Mouse (Mus musculus) right cerebral cortex, postnatal 4 days (tissue): ENCODE measurements around the gene Rex2.
"Not testable (repeated sequence)": the region's sequence is repeated elsewhere in the genome, so short reads cannot be mapped to it uniquely, and the experiment has no call there.

Experiments used
- DNase-seq: peaks from one replicate; pipeline ENCODE4 v3.0.0-alpha.2; 2022

The Rex2 gene

DNA sequence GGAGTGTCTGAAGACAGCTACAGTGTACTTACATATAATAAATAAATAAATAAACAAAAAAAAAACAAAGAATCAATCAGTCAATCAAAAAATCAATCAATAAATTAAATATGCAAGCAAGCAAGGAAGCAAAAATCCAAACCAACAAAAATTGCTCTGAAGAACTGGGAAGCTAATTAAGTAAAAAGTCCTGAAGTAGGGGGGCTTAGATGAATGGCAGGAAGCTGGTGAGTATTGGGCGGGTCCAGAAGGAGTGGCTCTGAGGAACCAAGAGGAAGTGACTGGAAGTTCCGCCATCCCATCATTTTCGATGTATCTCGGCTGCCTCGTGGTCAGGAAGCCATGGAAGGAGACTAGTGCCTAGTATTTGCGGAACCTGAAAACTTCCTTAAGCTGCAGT, at the start of gene Rex2:
TSS of gene Rex2 (plus strand) at position 301 of the 400 bp plus-strand sequence.
- not testable (repeated sequence) for DNase-seq

DNA sequence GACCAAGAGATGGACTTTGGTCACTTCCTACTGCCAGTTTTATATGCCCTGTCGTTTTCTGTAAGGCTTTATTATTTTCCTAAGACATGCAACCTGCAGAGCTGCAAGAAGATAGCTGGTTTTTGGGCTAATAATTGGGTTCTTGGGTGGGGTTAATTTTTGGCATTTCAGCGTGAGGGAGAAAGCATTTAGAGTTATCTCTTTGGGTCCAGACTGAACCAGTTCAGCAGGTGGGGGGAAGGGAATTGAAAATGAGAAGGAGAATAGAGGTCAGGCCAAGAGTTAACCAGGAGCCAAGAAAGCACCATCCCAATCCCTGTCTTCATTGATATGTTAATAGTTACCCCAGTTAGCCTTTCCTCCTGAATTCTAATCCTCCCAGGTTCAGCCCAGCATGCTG, 45.1 kb upstream of the Rex2 start:
- DNase-seq = not testable (repeated sequence)

DNA sequence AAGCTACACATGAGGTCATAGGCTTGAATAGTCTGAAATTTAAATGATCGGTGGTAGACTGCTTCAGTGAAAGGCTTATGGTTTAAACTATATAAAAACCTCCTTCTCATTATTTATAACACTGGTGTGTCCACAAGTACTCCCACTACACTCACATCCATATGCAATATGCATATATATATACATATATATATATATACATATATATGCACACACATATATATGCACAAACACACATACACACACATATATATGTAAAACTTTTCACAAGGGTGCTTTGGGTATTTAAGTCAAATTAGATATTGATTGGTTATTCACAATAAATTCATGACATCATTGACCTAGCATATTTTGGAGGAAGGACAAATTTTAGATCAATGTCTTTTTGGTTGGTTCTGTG, 3.2 kb upstream of the Rex2 start:
- DNase-seq = not testable (repeated sequence)

DNA sequence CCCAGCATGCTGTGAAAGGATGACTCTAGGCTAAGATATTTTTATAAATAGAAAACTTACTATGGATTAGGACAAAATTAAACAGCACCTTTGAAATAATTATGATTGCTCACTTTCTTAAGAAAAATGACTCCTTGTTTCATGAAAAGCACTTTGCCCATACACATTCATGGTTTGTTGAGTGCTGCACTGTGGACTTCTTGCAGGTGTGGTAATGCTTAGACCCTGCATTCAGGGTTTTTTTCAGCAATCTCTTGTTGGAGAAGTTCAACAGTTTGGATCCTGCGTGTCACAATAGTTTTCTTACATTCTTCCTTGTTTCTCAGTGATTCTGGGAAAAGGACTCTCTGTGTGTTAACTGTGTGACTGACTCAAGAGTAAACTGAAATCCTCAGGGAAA, 4.7 kb downstream of the Rex2 start:
- not testable (repeated sequence) for DNase-seq

DNA sequence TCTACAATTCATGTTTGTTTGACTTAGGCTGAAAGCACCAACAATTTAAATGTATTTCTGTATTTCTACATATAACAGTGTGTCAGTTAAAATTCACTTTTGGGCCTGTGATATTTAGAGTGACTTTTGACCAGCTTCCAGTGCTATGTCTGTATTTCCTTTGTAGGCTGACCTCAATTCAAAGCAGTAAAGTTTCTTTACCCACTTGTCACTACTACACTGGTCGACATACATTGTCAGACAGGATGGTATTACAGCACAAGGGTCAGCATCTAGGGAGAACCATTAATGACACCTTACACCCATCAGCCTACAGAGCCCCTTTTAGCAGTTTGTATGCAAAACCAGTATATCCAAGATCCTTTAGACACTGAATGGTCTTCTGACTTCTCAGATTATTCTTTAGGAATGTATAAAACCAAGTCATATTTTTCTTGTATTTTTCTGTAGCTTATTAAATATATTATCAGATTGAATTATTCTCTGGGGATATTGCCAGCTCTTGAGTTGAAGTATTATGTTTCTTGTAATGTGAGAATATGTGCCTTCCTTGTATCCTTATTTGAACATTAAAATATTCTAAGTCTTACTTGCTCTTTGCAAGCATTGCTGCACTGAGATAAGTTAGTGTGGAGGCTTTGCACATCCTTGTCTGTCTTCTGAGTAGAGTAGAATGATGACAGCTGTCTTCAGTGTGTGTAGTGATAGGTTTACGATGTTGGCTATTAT, 9.8 kb downstream of the Rex2 start:
- DNase-seq = not testable (repeated sequence)

DNA sequence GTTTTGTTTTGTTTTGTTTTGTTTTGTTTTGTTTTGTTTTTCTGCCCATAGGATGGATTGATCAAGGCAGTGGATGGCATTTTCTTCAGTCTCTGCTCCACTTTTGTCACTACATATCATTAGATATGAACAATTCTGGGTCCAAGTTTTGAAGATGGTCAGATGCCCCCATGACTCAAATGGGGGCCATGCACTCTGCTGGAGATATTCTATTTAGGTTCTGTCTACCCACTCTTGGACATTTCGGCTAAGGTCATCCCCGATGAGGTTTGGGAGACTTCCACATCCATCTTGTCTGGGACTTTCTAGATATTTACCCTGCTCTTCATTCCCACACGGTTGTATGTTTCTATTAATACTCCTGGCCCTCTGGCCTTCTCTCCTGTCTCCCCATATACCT, 42.1 kb downstream of the Rex2 start:
- not testable (repeated sequence) for DNase-seq

DNA sequence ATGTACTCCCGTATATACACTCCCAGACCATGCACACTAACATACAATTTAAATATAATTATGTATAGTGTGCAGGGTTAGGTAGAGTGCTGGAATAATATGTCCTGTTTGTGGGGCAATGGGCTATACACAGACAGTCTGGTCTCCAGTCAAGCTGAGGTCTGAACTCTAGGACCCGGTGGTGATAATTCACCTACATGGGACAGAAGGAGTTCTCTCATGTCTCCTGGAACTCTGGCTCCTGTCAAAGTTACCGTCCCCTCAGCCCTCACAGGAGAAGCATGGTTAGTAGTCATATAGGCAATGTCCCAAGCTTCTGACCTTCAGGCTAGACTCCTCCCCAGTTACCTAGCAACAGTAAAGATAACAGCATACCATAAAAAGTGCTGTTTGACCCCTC, 44.2 kb downstream of the Rex2 start:
- DNase-seq = not testable (repeated sequence)

DNA sequence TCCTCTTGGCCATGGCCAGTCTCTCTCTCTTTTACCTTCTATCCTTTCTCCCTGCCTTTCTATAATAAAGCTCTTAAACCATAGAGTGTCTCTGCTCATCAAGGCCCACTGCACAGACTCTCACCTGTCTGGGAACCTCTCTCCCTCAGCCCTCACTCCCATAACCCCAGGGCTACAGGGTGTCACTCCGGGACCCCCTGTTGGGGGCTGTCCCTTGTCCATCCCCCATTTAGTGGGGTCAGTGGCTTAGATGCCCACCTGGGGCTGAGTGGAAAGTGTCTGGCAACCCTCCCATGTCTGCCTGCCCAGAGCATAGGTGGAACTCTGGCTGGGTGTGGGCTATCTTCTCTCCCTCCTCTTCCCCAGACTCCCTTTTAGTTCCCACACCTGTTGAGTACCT, 44.7 kb downstream of the Rex2 start:
- DNase-seq = not testable (repeated sequence)

DNA sequence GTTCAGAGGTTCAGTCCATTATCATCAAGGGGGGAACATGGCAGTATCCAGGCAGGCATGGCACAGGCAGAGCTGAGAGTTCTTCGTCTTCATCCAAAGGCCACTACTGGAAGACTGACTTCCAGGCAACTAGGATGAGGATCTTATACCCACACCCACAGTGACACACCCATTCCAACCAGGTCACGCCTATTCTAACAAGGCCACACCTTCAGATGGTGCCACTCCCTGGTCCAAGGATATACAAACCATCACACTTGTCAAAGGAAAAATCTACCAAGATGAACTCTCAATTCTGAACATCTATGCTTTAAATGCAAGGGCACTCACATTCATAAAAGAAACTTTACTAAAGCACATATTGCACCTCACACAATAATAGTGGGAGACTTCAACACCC, 74.0 kb downstream of the Rex2 start:
- not testable (repeated sequence) for DNase-seq

DNA sequence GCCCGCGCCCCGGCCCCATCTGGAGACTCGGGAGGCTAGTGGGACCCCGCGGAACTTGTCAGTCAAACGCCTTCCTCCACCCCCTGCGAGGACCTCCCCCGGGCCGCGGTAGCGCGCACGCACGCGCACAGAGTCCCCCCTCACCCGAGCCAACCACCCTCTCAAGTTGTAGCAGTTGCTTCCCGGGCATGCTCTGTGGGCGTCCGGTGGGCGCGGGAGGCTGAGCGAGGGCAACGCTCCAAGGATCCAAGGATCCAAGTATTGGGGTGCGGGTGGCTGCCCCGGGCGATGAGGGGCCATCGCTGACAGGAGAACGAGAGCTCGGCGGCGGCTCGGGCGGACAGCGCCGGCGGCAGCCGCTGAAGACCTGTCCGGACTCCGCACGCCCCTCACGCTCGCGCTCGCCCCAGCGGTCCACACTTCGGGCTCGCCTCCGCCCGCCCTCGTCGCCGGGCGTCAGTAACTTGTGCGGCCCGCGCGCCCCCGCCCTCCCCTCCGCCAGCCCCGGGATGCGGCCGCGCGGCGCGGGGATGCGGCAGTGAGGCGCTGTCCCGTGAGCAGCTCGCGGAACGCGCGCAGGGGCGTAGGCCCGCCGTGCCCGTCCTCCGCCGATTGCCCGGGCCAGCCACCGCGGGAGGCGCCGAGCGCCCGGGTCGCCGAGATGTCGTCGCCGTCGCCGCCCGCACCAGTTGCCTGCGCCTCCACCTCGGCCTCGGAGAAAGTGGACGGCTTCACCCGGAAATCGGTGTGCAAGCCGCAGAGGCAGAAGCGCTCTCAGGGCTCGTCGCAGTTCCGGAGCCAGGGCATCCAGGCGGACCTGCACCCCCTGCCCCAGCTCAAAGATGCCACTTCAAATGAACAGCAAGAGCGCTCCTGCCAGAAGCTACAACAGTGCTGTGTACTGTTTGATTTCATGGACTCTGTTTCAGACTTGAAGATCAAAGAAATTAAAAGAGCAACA, 80.3 kb downstream of the Rex2 start:
- peak; percentile 21 for DNase-seq

DNA sequence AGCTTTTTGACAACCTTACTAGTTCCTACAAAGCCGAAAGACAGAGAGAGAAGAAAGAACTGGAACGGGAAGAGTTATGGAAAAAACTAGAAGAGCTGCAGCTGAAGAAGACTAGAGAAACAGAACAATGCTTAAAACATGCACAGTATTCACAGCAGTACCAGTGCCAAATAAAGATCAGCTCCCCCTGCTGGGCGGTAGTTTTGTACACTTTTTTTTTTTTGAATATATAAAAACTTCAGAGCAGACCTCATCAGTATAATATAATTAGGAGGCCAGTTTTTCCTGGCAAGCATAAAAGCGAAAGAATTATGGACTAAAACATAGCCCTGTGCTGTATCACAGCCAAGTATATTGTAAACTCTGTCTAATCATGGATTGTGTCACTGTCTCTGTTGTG, 82.2 kb downstream of the Rex2 start:
- DNase-seq = not testable (repeated sequence)
